Mouse (Mus musculus) hindbrain, postnatal 0 days (tissue): ENCODE data around the gene Tmem184c. TPM values are rescaled to one million over a fixed set of nuclear protein-coding genes. Genes with fewer than 3 reads are reported as not detected.

Experiments used
- ATAC-seq: fragments of 200-750 bp; cut with Nextera tagmentation; 2 replicates; pipeline ENCODE4 v1.8.0; 2017; ENCODE audit warnings: mild to moderate bottlenecking, moderate TSS enrichment, moderate library complexity
- DNase-seq: peaks from one replicate; pipeline ENCODE4 v3.0.0-alpha.2; 2015; ENCODE audit warnings: low spot score
- H3K27ac ChIP-seq: fragments of 300-500 bp; sonication (generic); 2 replicates; pipeline ENCODE4 v1.5.1; 2014; ENCODE audit warnings: mild to moderate bottlenecking
- H3K27me3 ChIP-seq: fragments of 300-500 bp; sonication (generic); 2 replicates; pipeline ENCODE4 v1.6.1; 2014; ENCODE audit warnings: low read length, mixed read lengths; ENCODE audit not compliant: insufficient read depth
- H3K36me3 ChIP-seq: fragments of 300-500 bp; sonication (generic); 2 replicates; pipeline ENCODE4 v1.6.1; 2014; ENCODE audit warnings: low read length, mixed read lengths; ENCODE audit not compliant: insufficient read depth
- H3K4me1 ChIP-seq: fragments of 300-500 bp; sonication (generic); 2 replicates; pipeline ENCODE4 v1.6.1; 2014; ENCODE audit warnings: antibody characterized with exemption, low read length, mixed read lengths; ENCODE audit not compliant: insufficient read depth
- H3K4me2 ChIP-seq: fragments of 300-500 bp; sonication (generic); 2 replicates; pipeline ENCODE4 v1.6.1; 2014; ENCODE audit warnings: low read depth, mild to moderate bottlenecking, low read length, moderate library complexity, mixed read lengths
- H3K4me3 ChIP-seq: fragments of 300-500 bp; sonication (generic); 2 replicates; pipeline ENCODE4 v1.5.1; 2014; ENCODE audit warnings: low read length
- H3K9ac ChIP-seq: fragments of 300-500 bp; sonication (generic); replicated peaks from 2 replicates; pipeline ENCODE4 v1.6.1; 2014; ENCODE audit warnings: mild to moderate bottlenecking, low read length, moderate library complexity, mixed read lengths
- H3K9me3 ChIP-seq: fragments of 300-500 bp; sonication (generic); 2 replicates; pipeline ENCODE4 v1.6.1; 2016; ENCODE audit warnings: low read length, mixed read lengths
- CTCF ChIP-seq: IDR thresholded peaks from 2 replicates; pipeline ENCODE4 v1.5.1; 2016; ENCODE audit warnings: antibody characterized with exemption, control low read depth, low read depth
- WGBS: fragments of 180-500 bp; shearing (Covaris S2); extraction: QIAGEN DNeasy Blood & Tissue Kit; methylation state at CpG from one replicate; pipeline ENCODE4 v1.1.7; 2014; 5-methylcytosine and 5-hydroxymethylcytosine counted together
- polyA plus RNA-seq: library from polyadenylated mRNA; unstranded; fragments of >200 nt; fragmentation: Nextera tagmentation; extraction: Ambion mirVana; gene quantifications from 2 replicates; pipeline ENCODE4 v1.2.1, GENCODE M21; 2015
- total RNA-seq: library from RNA; depleted of rRNA; stranded (reverse); fragments of >200 nt; gene quantifications from 2 replicates; pipeline ENCODE4 v1.2.3, GENCODE M21; 2014; rRNA removed

Gene Tmem184c
- total RNA-seq (47.6 and 59.2 TPM in 2 replicates), polyA plus RNA-seq (65.3 and 66.5 TPM in 2 replicates)

GRCm38 (mm10) chr8:77610374-77610969 is at the start of gene Tmem184c:
Tmem184c (minus strand) TSS chr8:77610698.
- no peak for TF ChIP-seq CTCF
- WGBS, result under 1% methylated on average over 36 of the region's 36 CpGs
- peak; percentile 99 for ATAC-seq

GRCm38 (mm10) chr8:77659534-77660080 is 49.1 kb upstream of the Tmem184c start:
- Histone ChIP-seq H3K4me3 (no peak overlapping the region), H3K36me3 (no peaks in the 10 kb centered on the region), H3K9ac (no peak overlapping the region), H3K9me3 (no peaks in the 10 kb centered on the region), H3K27ac (no peak overlapping the region), H3K4me1 (no peaks in the 10 kb centered on the region), H3K27me3 (no peaks in the 10 kb centered on the region), H3K4me2 (no peak overlapping the region)
- 86% methylated on average over 4 of the region's 4 CpGs for WGBS
- no peak for TF ChIP-seq CTCF
- DNase-seq (no peak), ATAC-seq (no peak)

More at GRCm38 (mm10) chr8:77610374-77610969, at the start of gene Tmem184c:
- Histone ChIP-seq H3K27ac (peak within 1 kb of the TSS; percentile 76), H3K4me1 (0 out of 2 replicates have a peak, but pooled peaks cover 6% of the 10 kb centered on the region), H3K4me2 (peak within 1 kb of the TSS; percentile 68), H3K9ac (peak within 1 kb of the TSS; percentile 65), H3K36me3 (no peaks in the 10 kb centered on the region), H3K27me3 (no peaks in the 10 kb centered on the region), H3K4me3 (peak within 1 kb of the TSS; percentile 89), H3K9me3 (no peaks in the 10 kb centered on the region)
- peak; percentile 98 for DNase-seq

- no peak overlapping the region for H3K4me3 ChIP-seq
- no peak overlapping the region for H3K4me2 ChIP-seq
- no peaks in the 10 kb centered on the region for H3K27me3 ChIP-seq
- H3K27ac ChIP-seq, result no peak overlapping the region
- no peaks in the 10 kb centered on the region for H3K9me3 ChIP-seq
- H3K4me1 ChIP-seq, result no peaks in the 10 kb centered on the region
- ATAC-seq (no peak), DNase-seq (no peak)
- WGBS, result 78% methylated on average over 3 of the region's 3 CpGs
- H3K9ac ChIP-seq, result no peak overlapping the region
- TF ChIP-seq CTCF, result no peak
- H3K36me3 ChIP-seq, result no peaks in the 10 kb centered on the region
These were observed 47.9 kb upstream of the Tmem184c start for GRCm38 (mm10) chr8:77658356-77658755.

GRCm38 (mm10) chr8:77650646-77651190 is 40.2 kb upstream of the Tmem184c start:
- no peak for TF ChIP-seq CTCF
- no peak overlapping the region for H3K4me3 ChIP-seq

GRCm38 (mm10) chr8:77640093-77640839 is 29.8 kb upstream of the Tmem184c start:
- Histone ChIP-seq H3K4me3 (no peak overlapping the region), H3K27me3 (no peaks in the 10 kb centered on the region), H3K9ac (no peak overlapping the region), H3K4me2 (no peak overlapping the region), H3K4me1 (no peaks in the 10 kb centered on the region), H3K9me3 (no peaks in the 10 kb centered on the region), H3K27ac (no peak overlapping the region), H3K36me3 (no peaks in the 10 kb centered on the region)
- WGBS, result 56% methylated on average over 5 of the region's 5 CpGs
- no peak for TF ChIP-seq CTCF
- no peak for ATAC-seq
- no peak for DNase-seq

More at GRCm38 (mm10) chr8:77650646-77651190, 40.2 kb upstream of the Tmem184c start:
- H3K4me2 ChIP-seq, result no peak overlapping the region
- no peaks in the 10 kb centered on the region for H3K9me3 ChIP-seq
- H3K27ac ChIP-seq, result no peak overlapping the region
- no peaks in the 10 kb centered on the region for H3K4me1 ChIP-seq
- ATAC-seq, result no peak
- no peak overlapping the region for H3K9ac ChIP-seq
- no peaks in the 10 kb centered on the region for H3K27me3 ChIP-seq
- DNase-seq, result no peak
- no peaks in the 10 kb centered on the region for H3K36me3 ChIP-seq
- 52% methylated on average over 1 of the region's 1 CpGs for WGBS

- ATAC-seq, result no peak
- DNase-seq, result no peak
- Histone ChIP-seq H3K4me2 (no peak overlapping the region), H3K36me3 (no peaks in the 10 kb centered on the region), H3K27ac (no peak overlapping the region), H3K27me3 (no peaks in the 10 kb centered on the region), H3K9ac (no peak overlapping the region), H3K4me3 (no peak overlapping the region), H3K9me3 (no peaks in the 10 kb centered on the region), H3K4me1 (no peaks in the 10 kb centered on the region)
- WGBS, result 88% methylated on average over 3 of the region's 3 CpGs
- TF ChIP-seq CTCF, result no peak
These were observed 27.1 kb upstream of the Tmem184c start for GRCm38 (mm10) chr8:77637593-77637992.
